Mouse (Mus musculus) lung, postnatal 36 days (tissue): ENCODE results near the gene Prss23.
A peak's percentile ranks its signal among the peaks of the same experiment; 100 is the strongest.

Experiments
- DNase-seq: peaks from one replicate; pipeline ENCODE4 v3.0.0; 2022; ENCODE audit warnings: mixed read lengths

Gene Prss23

DNA sequence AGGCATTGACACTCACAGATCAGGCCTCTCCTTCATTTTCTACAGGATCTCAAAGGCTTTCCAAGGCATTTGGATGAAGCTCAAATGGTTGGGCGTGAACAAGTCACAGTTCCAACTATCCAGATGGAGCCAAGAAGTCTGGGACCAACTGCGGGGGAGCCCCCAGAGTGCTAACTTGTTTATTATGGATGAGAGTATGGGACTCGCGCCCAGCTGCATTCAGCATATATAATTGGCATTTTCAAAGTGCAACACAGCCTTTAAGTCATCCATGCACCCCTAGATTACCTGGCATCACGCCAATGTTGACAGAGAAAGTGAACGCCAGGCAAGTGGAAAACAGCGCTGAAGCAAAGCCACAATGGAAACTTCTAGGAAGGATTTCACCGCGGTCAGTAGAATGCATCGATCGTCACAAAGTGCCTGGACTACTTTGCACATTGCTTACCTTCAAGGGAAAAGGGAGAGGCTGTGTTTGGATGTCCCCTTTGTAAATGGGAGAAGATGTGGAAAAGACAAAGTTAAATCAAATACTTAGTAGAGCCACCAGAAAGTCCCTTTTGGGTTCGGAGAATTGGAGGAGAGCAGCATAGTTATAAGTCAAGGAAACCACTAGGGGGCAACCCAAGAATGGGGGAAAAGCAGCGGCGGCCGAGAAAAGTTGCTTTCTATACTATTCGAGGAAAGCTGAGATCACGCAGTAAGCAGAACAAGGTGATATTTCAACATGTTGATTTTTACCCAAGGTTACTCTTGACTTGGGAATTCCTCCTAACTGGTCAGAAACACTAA, 27.3 kb downstream of the Prss23 start:
- peak; percentile 71 for DNase-seq

GRCm38 (mm10) chr7:89483769-89484568, 43.0 kb downstream of the Prss23 start:
- DNase-seq = peak; percentile 65

DNA sequence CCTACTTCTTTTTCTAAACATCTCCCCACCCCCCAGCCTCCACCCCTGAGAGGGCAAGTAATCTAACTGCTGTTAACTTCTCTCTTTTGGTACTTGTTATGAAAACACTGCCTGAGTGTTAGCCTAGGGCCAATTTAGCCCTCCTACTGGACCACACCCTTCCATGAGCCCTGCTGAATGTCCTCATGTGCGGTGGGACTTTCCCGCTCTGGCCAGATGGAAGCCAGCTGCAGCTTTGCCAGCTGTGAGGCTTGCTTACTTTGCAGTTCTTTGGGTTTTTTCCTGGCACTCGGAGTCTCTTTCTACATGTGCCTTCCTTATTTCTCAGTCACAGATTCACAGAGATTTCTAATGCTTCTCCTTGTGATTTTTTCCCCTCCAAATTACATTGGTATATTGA, 45.3 kb downstream of the Prss23 start:
- DNase-seq = peak; percentile 47

GRCm38 (mm10) chr7:89478490-89478889, 48.5 kb downstream of the Prss23 start:
- peak; percentile 32 for DNase-seq

GRCm38 (mm10) chr7:89477294-89477999, 49.5 kb downstream of the Prss23 start:
- peak; percentile 70 for DNase-seq

DNA sequence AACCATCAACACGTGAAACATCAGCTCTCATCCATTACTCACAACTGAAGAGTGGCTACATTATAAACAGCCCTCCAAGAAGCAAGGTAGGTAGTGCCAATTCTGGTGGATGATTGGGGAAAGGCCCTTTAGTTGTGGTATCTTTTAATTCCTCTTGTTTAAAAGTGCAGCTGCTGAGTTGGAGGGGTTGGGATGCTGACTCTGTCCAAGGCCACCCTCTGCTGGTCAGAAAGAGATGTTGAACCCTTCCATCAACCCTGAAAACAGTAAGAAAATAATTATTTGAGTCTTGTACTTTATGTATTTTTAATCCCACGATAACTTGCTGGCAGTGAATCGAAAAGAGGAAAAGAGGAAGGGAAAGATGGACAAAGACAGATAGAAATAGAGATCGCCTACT, 53.5 kb downstream of the Prss23 start:
- peak; percentile 23 for DNase-seq

- no peak for DNase-seq
Observed at GRCm38 (mm10) chr7:89463775-89464592, 63.0 kb downstream of the Prss23 start.

GRCm38 (mm10) chr7:89463246-89463645, 63.7 kb downstream of the Prss23 start:
- no peak for DNase-seq

GRCm38 (mm10) chr7:89462646-89463207, 64.3 kb downstream of the Prss23 start:
- DNase-seq = peak; percentile 45

- no peak for DNase-seq
Observed at GRCm38 (mm10) chr7:89461351-89461750, 65.6 kb downstream of the Prss23 start.

DNA sequence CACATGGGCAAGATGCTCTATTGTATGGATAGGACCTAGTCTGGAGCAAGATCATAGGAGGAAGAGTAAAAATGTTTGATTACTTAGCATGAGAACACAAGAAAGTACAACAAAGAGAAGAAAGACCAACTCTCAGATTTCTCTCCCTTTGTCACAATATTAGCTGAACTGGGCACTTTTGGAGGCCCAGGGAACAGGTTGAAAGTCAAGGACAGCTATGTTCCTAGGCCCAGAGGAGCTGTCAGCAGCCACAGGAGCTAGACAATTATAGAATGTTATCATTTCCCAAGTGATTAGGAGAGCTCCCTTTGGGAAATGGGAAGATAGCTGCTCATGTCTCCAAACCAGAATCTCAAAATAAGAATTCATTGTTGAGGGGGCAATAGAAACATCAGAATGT, 66.1 kb downstream of the Prss23 start:
- no peak for DNase-seq

- DNase-seq = no peak
Observed at GRCm38 (mm10) chr7:89459691-89460090, 67.3 kb downstream of the Prss23 start.
